Mouse (Mus musculus) cerebellum, adult 8-10 months (tissue): ENCODE measurements at regions not wholly inside any gene's neighbourhood (a gene's known extent, or its start where the extent isn't known, plus 50 kb on each side); places are given as distances from the start of the nearest gene placed in this dataset.

Experiments
- DNase-seq: peaks from one replicate; pipeline ENCODE4 v3.0.0; 2022

DNA sequence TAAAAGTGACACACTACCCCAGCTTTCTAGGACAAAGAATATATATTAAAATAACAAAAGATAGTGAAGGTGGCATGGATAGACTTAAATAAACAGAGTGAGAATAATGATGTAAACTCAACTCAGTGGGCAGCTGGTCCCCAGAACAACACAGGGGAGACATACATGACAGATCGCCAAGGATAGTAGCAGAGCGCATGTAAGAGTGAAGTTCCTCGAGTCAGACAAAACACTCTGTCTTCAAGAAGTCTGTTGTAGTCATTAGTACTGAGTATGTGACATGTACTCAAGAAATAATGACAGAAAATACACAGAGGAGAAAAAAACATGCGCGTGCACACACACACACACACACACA lies 74.8 kb upstream of the Stxbp5l start:
- no peak for DNase-seq

DNA sequence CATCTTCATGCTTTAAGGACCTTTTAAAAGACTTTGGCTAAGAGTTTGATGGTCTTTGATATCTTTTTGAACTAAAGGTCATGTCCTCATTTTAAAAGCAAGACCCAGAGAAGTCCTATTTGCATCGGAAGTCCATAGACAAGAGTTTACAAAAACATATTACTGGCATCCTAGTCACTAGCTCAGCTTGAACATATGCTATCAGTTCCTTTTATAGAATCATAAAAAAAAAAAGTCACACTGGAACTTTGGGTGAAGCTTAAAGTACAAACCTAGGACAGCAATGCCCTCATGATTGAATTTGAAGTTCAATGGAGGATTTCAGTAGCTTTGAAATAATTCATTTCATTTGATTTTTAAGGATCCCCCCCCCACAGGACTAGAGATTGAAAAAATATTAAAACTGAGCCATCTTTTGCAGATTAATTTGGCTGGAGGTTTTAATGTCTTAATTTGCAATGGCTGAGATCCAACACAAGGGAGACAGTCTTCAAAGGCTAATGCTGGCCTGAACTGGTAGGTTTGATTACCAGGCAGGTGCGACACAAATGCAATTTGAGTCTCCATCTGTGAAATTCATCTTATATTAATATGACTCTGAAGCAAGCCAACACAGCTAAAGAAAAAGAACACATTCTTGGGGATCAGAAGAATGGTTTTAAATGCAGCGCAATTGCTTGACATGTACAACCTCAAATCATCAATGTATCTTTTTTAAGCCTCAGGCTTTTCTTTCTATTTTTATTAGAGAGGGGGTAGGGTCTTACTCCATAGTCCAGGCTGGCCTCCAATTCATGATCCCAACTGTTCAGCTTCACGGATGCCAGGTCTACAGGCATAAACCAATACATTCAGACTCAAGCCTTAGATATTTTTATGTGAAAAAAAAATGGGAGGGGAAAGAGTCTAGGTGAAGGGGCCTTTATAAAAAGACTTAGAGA lies 74.1 kb upstream of the Stxbp5l start:
- DNase-seq: peak; percentile 70

DNA sequence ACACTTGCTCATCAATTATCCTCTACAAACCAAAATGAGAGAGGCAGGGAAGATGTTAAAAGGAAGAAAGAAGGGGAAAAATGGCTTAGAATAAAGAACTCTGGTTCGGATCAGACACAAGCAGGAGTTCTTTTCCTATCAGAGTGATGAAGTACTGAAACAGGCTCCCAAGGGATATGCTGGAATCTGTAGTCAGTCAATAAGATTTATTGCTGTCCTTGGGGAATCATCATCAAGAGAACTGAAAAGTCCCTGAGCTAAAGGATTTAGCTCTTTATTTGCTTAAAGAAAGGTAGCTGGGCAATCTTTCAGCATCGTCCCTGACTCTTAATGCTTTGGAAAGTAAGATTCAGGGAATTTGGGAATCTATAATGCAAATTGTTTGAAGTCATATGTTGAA lies 71.2 kb upstream of the Stxbp5l start:
- no peak for DNase-seq

- peak; percentile 64 for DNase-seq
These were observed 65.1 kb upstream of the Stxbp5l start for GRCm38 (mm10) chr16:37449846-37450245.

GRCm38 (mm10) chr16:37445756-37446155 lies 61.0 kb upstream of the Stxbp5l start:
- no peak for DNase-seq

DNA sequence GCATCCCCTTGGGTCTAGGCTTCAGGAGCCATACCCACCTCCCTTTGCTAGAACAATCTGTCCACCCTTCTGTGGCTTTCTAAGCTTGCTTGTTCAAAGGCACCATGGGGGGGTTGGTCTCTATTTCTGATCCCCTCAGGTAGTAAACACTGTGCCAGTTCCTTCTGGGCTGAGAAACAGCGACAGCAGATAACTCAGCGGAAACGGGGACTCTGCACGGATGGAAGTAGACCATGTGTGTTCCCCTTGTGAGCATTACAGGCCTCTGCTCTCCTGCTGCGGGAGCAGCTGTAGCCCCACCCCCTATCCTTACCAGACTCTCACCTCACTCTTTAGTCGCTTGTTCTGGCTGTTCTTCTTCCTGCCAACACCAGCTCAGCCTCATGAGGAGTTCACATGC lies 58.2 kb upstream of the Stxbp5l start:
- peak; percentile 93 for DNase-seq

- DNase-seq: peak; percentile 90
These were observed 57.7 kb upstream of the Stxbp5l start for GRCm38 (mm10) chr16:37442481-37442880.

- DNase-seq: peak; percentile 56
These were observed 55.9 kb upstream of the Stxbp5l start for GRCm38 (mm10) chr16:37440628-37441164.
